Mouse (Mus musculus) CH12.LX (cell line): Measurements from ENCODE around the gene Dars. TPM values are rescaled to one million over a fixed set of nuclear protein-coding genes. Genes with fewer than 3 reads are reported as not detected.

Experiments used
- DNase-seq: peaks from one replicate; pipeline ENCODE4 v3.0.0-alpha.2; 2013; ENCODE audit errors: extremely low read depth
- H3K27ac ChIP-seq: 2 replicates; pipeline ENCODE4 v1.5.1; 2012; ENCODE audit warnings: low read depth, mild to moderate bottlenecking, control low read depth, moderate library complexity; ENCODE audit not compliant: insufficient read depth
- H3K27me3 ChIP-seq: replicated peaks from 2 replicates; pipeline ENCODE3; 2012; ENCODE audit warnings: inconsistent platforms
- H3K36me3 ChIP-seq, 2 experiments: replicated peaks in 1 of 2; 2 replicates each; pipeline versions ENCODE3 to v1.6.1; 2012; ENCODE audit warnings: inconsistent platforms in 1 of 2, low read length in 1 of 2, mild to moderate bottlenecking in 1 of 2, mixed read lengths in 1 of 2, moderate library complexity in 1 of 2; ENCODE audit not compliant: control insufficient read depth in 1 of 2, insufficient read depth in 1 of 2
- H3K4me1 ChIP-seq, 2 experiments: 2 replicates each; pipeline ENCODE4 v1.6.1; 2012; ENCODE audit warnings: inconsistent platforms in 1 of 2, moderate library complexity in 1 of 2; ENCODE audit not compliant: insufficient read depth in 2 of 2, control insufficient read depth in 1 of 2
- H3K4me2 ChIP-seq: 2 replicates; pipeline ENCODE4 v1.6.1; 2012; ENCODE audit warnings: low read depth, mild to moderate bottlenecking, control low read depth; ENCODE audit not compliant: poor library complexity, insufficient read depth, severe bottlenecking
- H3K4me3 ChIP-seq, 3 experiments: fragments of 150-350 bp in 1 of 3; sonication (generic) in 1 of 3; replicated peaks in 1 of 3; 2 replicates each; pipeline versions ENCODE3 to v1.5.1; 2011 to 2012; ENCODE audit warnings: low read depth in 2 of 3, low read length in 2 of 3, mild to moderate bottlenecking in 2 of 3, moderate library complexity in 2 of 3, control low read depth in 1 of 3, improper control_type of control experiment in 1 of 3, inconsistent platforms in 1 of 3, mixed read lengths in 1 of 3; ENCODE audit not compliant: poor library complexity in 1 of 3
- H3K79me2 ChIP-seq: replicated peaks from 2 replicates; pipeline ENCODE4 v1.6.1; 2012; ENCODE audit warnings: mild to moderate bottlenecking, moderate library complexity; ENCODE audit not compliant: control insufficient read depth, poor library complexity, insufficient read depth, severe bottlenecking; ENCODE audit errors: extremely low read depth
- H3K9ac ChIP-seq: 2 replicates; pipeline ENCODE4 v1.6.1; 2012; ENCODE audit warnings: low read depth, mild to moderate bottlenecking, control low read depth, moderate library complexity; ENCODE audit not compliant: insufficient read depth
- H3K9me3 ChIP-seq: replicated peaks from 2 replicates; pipeline ENCODE3; 2012; ENCODE audit warnings: low read length, inconsistent platforms, mixed read lengths
- BHLHE40 ChIP-seq: IDR thresholded peaks from 2 replicates; pipeline ENCODE4 v1.6.1; 2011; ENCODE audit warnings: mild to moderate bottlenecking, low read depth, low read length, improper control_type of control experiment
- CHD2 ChIP-seq: IDR thresholded peaks from 2 replicates; pipeline ENCODE4 v1.6.1; 2011; ENCODE audit warnings: low read length, improper control_type of control experiment
- ELF1 ChIP-seq: IDR thresholded peaks from 2 replicates; pipeline ENCODE4 v1.6.1; 2014; ENCODE audit warnings: low read depth, mild to moderate bottlenecking, inconsistent platforms, low read length, improper control_type of control experiment
- EP300 ChIP-seq: IDR thresholded peaks from 2 replicates; pipeline ENCODE4 v1.6.1; 2011; ENCODE audit warnings: low read length, improper control_type of control experiment
- ETS1 ChIP-seq: conservative IDR thresholded peaks from 2 replicates; pipeline ENCODE4 v1.6.1; 2012; ENCODE audit warnings: low read depth, mild to moderate bottlenecking, inconsistent platforms, low read length, improper control_type of control experiment, moderate library complexity
- GABPA ChIP-seq: IDR thresholded peaks from 2 replicates; pipeline ENCODE4 v1.6.1; 2012; ENCODE audit warnings: low read depth, low read length, improper control_type of control experiment, inconsistent platforms; ENCODE audit not compliant: insufficient replicate concordance
- HCFC1 ChIP-seq: IDR thresholded peaks from 2 replicates; pipeline ENCODE4 v1.6.1; 2012; ENCODE audit warnings: low read depth, mild to moderate bottlenecking, inconsistent platforms, low read length, improper control_type of control experiment
- IRF4 ChIP-seq: IDR thresholded peaks from 2 replicates; pipeline ENCODE4 v1.6.1; 2014; ENCODE audit warnings: low read depth, mild to moderate bottlenecking, inconsistent platforms, low read length, improper control_type of control experiment
- JUND ChIP-seq: conservative IDR thresholded peaks from 2 replicates; pipeline ENCODE4 v1.6.1; 2011; ENCODE audit warnings: low read depth, low read length, improper control_type of control experiment
- KAT2A ChIP-seq: IDR thresholded peaks from 2 replicates; pipeline ENCODE4 v1.6.1; 2012; ENCODE audit warnings: low read length, improper control_type of control experiment, inconsistent platforms; ENCODE audit not compliant: insufficient replicate concordance
- MAFK ChIP-seq: IDR thresholded peaks from 2 replicates; pipeline ENCODE4 v1.6.1; 2011; ENCODE audit warnings: low read length, improper control_type of control experiment; ENCODE audit not compliant: insufficient replicate concordance
- MAZ ChIP-seq: IDR thresholded peaks from 2 replicates; pipeline ENCODE4 v1.6.1; 2012; ENCODE audit warnings: low read depth, mild to moderate bottlenecking, inconsistent platforms, low read length, improper control_type of control experiment, moderate library complexity
- MEF2A ChIP-seq: IDR thresholded peaks from 2 replicates; pipeline ENCODE4 v1.6.1; 2014; ENCODE audit warnings: low read depth, mild to moderate bottlenecking, inconsistent platforms, low read length, improper control_type of control experiment, borderline replicate concordance
- MYC ChIP-seq: IDR thresholded peaks from 2 replicates; pipeline ENCODE4 v1.6.1; 2011; ENCODE audit warnings: low read depth, mild to moderate bottlenecking, improper control_type of control experiment, low read length
- NELFE ChIP-seq: IDR thresholded peaks from 2 replicates; pipeline ENCODE4 v1.6.1; 2011; ENCODE audit warnings: low read depth, low read length, improper control_type of control experiment
- NRF1 ChIP-seq: IDR thresholded peaks from 2 replicates; pipeline ENCODE4 v1.6.1; 2014; ENCODE audit warnings: low read depth, mild to moderate bottlenecking, inconsistent platforms, low read length, improper control_type of control experiment, moderate library complexity
- POLR2AphosphoS2 ChIP-seq: IDR thresholded peaks from 2 replicates; pipeline ENCODE4 v1.6.1; 2011; ENCODE audit warnings: low read depth, low read length, improper control_type of control experiment
- RAD21 ChIP-seq: IDR thresholded peaks from 2 replicates; pipeline ENCODE4 v1.6.1; 2011; ENCODE audit warnings: low read depth, mild to moderate bottlenecking, low read length, improper control_type of control experiment, moderate library complexity
- RCOR1 ChIP-seq: conservative IDR thresholded peaks from 2 replicates; pipeline ENCODE4 v1.6.1; 2012; ENCODE audit warnings: low read depth, mild to moderate bottlenecking, inconsistent platforms, low read length, improper control_type of control experiment
- SIN3A ChIP-seq: IDR thresholded peaks from 2 replicates; pipeline ENCODE4 v1.6.1; 2012; ENCODE audit warnings: low read length, improper control_type of control experiment, inconsistent platforms
- SMC3 ChIP-seq: IDR thresholded peaks from 2 replicates; pipeline ENCODE4 v1.6.1; 2011; ENCODE audit warnings: low read depth, low read length, improper control_type of control experiment
- TBP ChIP-seq: conservative IDR thresholded peaks from 2 replicates; pipeline ENCODE4 v1.6.1; 2011; ENCODE audit warnings: low read depth, low read length, improper control_type of control experiment
- UBTF ChIP-seq: IDR thresholded peaks from 2 replicates; pipeline ENCODE4 v1.6.1; 2012; ENCODE audit warnings: low read depth, mild to moderate bottlenecking, inconsistent platforms, low read length, improper control_type of control experiment, moderate library complexity
- ZC3H11A ChIP-seq: IDR thresholded peaks from 2 replicates; pipeline ENCODE4 v1.6.1; 2012; ENCODE audit warnings: low read depth, mild to moderate bottlenecking, inconsistent platforms, low read length, improper control_type of control experiment
- ZKSCAN1 ChIP-seq: IDR thresholded peaks from 2 replicates; pipeline ENCODE4 v1.6.1; 2012; ENCODE audit warnings: low read depth, inconsistent platforms, low read length, improper control_type of control experiment, borderline replicate concordance
- ZMIZ1 ChIP-seq: IDR thresholded peaks from 2 replicates; pipeline ENCODE4 v1.6.1; 2012; ENCODE audit warnings: low read depth, mild to moderate bottlenecking, inconsistent platforms, low read length, improper control_type of control experiment
- ZNF384 ChIP-seq: IDR thresholded peaks from 2 replicates; pipeline ENCODE4 v1.6.1; 2012; ENCODE audit warnings: low read depth, low read length, improper control_type of control experiment, inconsistent platforms
- dilution Hi-C: fragments of 300-500 bp; cut with MboI; formaldehyde crosslinking; loops from 2 replicates; pipeline ENCODE4 v1.14.3; 2020; ENCODE audit warnings: low sequenced_read_pairs; ENCODE audit not compliant: extremely low pct_unique_long_range_greater_than_20kb, extremely low pct_ligation_motif_present
- in situ Hi-C: fragments of 300-500 bp; cut with MboI; formaldehyde crosslinking; loops from 3 replicates; pipeline ENCODE4 v1.14.3; 2019; ENCODE audit warnings: low sequenced_read_pairs, low pct_ligation_motif_present, low pct_unique_long_range_greater_than_20kb, mixed read lengths
- polyA plus RNA-seq: library from polyadenylated mRNA; unstranded; fragments of >175 nt; gene quantifications from 2 replicates; pipeline ENCODE4 v1.2.1, GENCODE M21; 2012; ENCODE audit warnings: low read depth; ENCODE audit not compliant: insufficient read length
- total RNA-seq, 2 experiments: library from RNA; depleted of rRNA; stranded (reverse); fragments of 300-350 nt in 1 of 2; fragments of >200 nt in 1 of 2; gene quantifications; 2 replicates each; pipeline ENCODE4 v1.2.3; 2012 to 2014

Gene Dars
- total and polyA plus RNA-seq, 3 experiments: 177 to 339 (median 190) TPM

- Histone ChIP-seq H3K9me3 (no peaks in the 10 kb centered on the region), H3K27ac (no peak overlapping the region)
- TF ChIP-seq TBP: no peak
- TF ChIP-seq MAFK: no peak
- TF ChIP-seq RAD21: no peak
- no peak for TF ChIP-seq NRF1
- TF ChIP-seq IRF4: no peak
- no peak for TF ChIP-seq MEF2A
- TF ChIP-seq CHD2: no peak
- TF ChIP-seq ZMIZ1: no peak
- no peak for TF ChIP-seq EP300
- no peak for TF ChIP-seq ZKSCAN1
- TF ChIP-seq JUND: no peak
- TF ChIP-seq KAT2A: no peak
- no peak for TF ChIP-seq SIN3A
- TF ChIP-seq MYC: no peak
- no peak for TF ChIP-seq ZNF384
- no peak for TF ChIP-seq MAZ
- TF ChIP-seq, all 38 proteins: peak for 0
- Histone ChIP-seq H3K27me3 (no peaks in the 10 kb centered on the region), H3K4me2 (no peak overlapping the region), H3K4me1 (peaks cover 6 to 24% of the 10 kb centered on the region in 2 experiments), H3K36me3 (no peaks in the 10 kb centered on the region), H3K9ac (no peak overlapping the region; the same call in 1 of the 2 replicates), H3K79me2 (no peaks in the 10 kb centered on the region), H3K4me3 (no peak overlapping the region)
- in situ Hi-C loops: no loop called here
- peak; percentile 24 for DNase-seq
- dilution Hi-C loops: no loop called here
Observed at GRCm38 (mm10) chr1:128438526-128438925, 21.4 kb upstream of the Dars start.

DNA sequence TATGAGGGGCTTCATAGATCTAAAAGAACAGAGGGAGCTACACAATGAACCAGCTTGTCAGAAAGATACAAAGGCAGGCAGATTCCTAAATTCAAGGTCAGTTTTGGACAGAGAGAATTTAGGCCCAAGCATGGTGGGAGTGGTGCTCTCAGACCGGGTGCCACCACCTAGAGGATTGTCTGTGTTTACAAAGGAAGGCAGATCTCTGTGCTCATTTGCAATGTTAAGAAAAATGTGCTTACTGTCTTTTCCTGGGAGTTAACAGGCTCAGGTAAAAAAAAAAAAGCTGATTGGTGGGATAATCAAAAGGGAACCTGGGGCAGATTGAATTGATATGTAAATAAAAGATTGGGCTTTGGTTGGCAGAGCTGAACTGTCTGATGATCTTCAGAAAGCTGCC is 20.1 kb upstream of the Dars start:
- Histone ChIP-seq H3K79me2 (no peaks in the 10 kb centered on the region), H3K4me3 (no peak overlapping the region), H3K27ac (no peak overlapping the region), H3K27me3 (peaks cover 2% of the 10 kb centered on the region), H3K4me2 (no peak overlapping the region), H3K4me1 (peaks cover 5 to 23% of the 10 kb centered on the region in 2 experiments; a peak in 3 of 4 replicates), H3K9ac (no peak overlapping the region), H3K36me3 (no peaks in the 10 kb centered on the region), H3K9me3 (no peaks in the 10 kb centered on the region)
- in situ Hi-C loops (no loop called here), dilution Hi-C loops (no loop called here)
- DNase-seq: no peak
- no peak for TF ChIP-seq KAT2A
- TF ChIP-seq ZMIZ1: no peak
- TF ChIP-seq CHD2: no peak
- no peak for TF ChIP-seq UBTF
- no peak for TF ChIP-seq HCFC1
- TF ChIP-seq EP300: no peak
- no peak for TF ChIP-seq ZC3H11A
- TF ChIP-seq ELF1: no peak
- TF ChIP-seq RCOR1: no peak
- no peak for TF ChIP-seq POLR2AphosphoS2
- no peak for TF ChIP-seq SIN3A
- TF ChIP-seq BHLHE40: no peak
- TF ChIP-seq NELFE: no peak
- TF ChIP-seq JUND: no peak
- no peak for TF ChIP-seq ETS1
- TF ChIP-seq SMC3: no peak
- TF ChIP-seq GABPA: no peak
